Mouse (Mus musculus): ENCODE results near the gene Rita1. TPM values are rescaled to one million over a fixed set of nuclear protein-coding genes. Genes with fewer than 3 reads are reported as not detected.

The Rita1 gene
- 0.81 and 3.6 TPM in 2 replicates for total RNA-seq (2017)

- peak; percentile 74 for ATAC-seq (ENCODE audit: extremely low read depth, insufficient number of reproducible peaks, low FRiP score, poor library complexity, severe bottlenecking)
These were observed at the start of gene Rita1, which contains the start of gene Ddx54 for GRCm38 (mm10) chr5:120612442-120612821. TSS of gene Rita1 (minus strand) at chr5:120612589. TSS of gene Ddx54 (plus strand) at chr5:120612739.

- ATAC-seq (ENCODE audit: extremely low read depth, insufficient number of reproducible peaks, low FRiP score, poor library complexity, severe bottlenecking): no peak
These were observed 48.4 kb upstream of the Rita1 start for GRCm38 (mm10) chr5:120660816-120661215.

GRCm38 (mm10) chr5:120656281-120656751, 43.9 kb upstream of the Rita1 start:
- no peak for ATAC-seq (ENCODE audit: extremely low read depth, insufficient number of reproducible peaks, low FRiP score, poor library complexity, severe bottlenecking)

GRCm38 (mm10) chr5:120653873-120654272, 41.5 kb upstream of the Rita1 start:
- ATAC-seq (ENCODE audit: extremely low read depth, insufficient number of reproducible peaks, low FRiP score, poor library complexity, severe bottlenecking): no peak

- no peak for ATAC-seq (ENCODE audit: extremely low read depth, insufficient number of reproducible peaks, low FRiP score, poor library complexity, severe bottlenecking)
These were observed 40.7 kb upstream of the Rita1 start for GRCm38 (mm10) chr5:120652915-120653701.

GRCm38 (mm10) chr5:120651230-120651629, 38.8 kb upstream of the Rita1 start:
- ATAC-seq (ENCODE audit: extremely low read depth, insufficient number of reproducible peaks, low FRiP score, poor library complexity, severe bottlenecking): no peak

- ATAC-seq (ENCODE audit: extremely low read depth, insufficient number of reproducible peaks, low FRiP score, poor library complexity, severe bottlenecking): no peak
These were observed 37.5 kb upstream of the Rita1 start for GRCm38 (mm10) chr5:120649938-120650337.

GRCm38 (mm10) chr5:120649374-120649933, 37.1 kb upstream of the Rita1 start:
- ATAC-seq (ENCODE audit: extremely low read depth, insufficient number of reproducible peaks, low FRiP score, poor library complexity, severe bottlenecking): 0 out of 2 replicates have a peak, but pooled peaks have one; percentile 11

GRCm38 (mm10) chr5:120648569-120649373, 36.4 kb upstream of the Rita1 start, which contains the start of gene Rasal1:
TSS of gene Rasal1 (plus strand) at chr5:120648812.
- ATAC-seq (ENCODE audit: extremely low read depth, insufficient number of reproducible peaks, low FRiP score, poor library complexity, severe bottlenecking): peak; percentile 65

GRCm38 (mm10) chr5:120647814-120648491, 35.6 kb upstream of the Rita1 start:
- no peak for ATAC-seq (ENCODE audit: extremely low read depth, insufficient number of reproducible peaks, low FRiP score, poor library complexity, severe bottlenecking)

GRCm38 (mm10) chr5:120647361-120647760, 35.0 kb upstream of the Rita1 start:
- ATAC-seq (ENCODE audit: extremely low read depth, insufficient number of reproducible peaks, low FRiP score, poor library complexity, severe bottlenecking): no peak

- ATAC-seq (ENCODE audit: extremely low read depth, insufficient number of reproducible peaks, low FRiP score, poor library complexity, severe bottlenecking): no peak
These were observed 33.5 kb upstream of the Rita1 start for GRCm38 (mm10) chr5:120645851-120646250.

- ATAC-seq (ENCODE audit: extremely low read depth, insufficient number of reproducible peaks, low FRiP score, poor library complexity, severe bottlenecking): no peak
These were observed 31.8 kb upstream of the Rita1 start for GRCm38 (mm10) chr5:120644227-120644626.

GRCm38 (mm10) chr5:120643365-120644085, 31.1 kb upstream of the Rita1 start:
- no peak for ATAC-seq (ENCODE audit: extremely low read depth, insufficient number of reproducible peaks, low FRiP score, poor library complexity, severe bottlenecking)

- no peak for ATAC-seq (ENCODE audit: extremely low read depth, insufficient number of reproducible peaks, low FRiP score, poor library complexity, severe bottlenecking)
These were observed 27.7 kb upstream of the Rita1 start for GRCm38 (mm10) chr5:120640094-120640493.

- no peak for ATAC-seq (ENCODE audit: extremely low read depth, insufficient number of reproducible peaks, low FRiP score, poor library complexity, severe bottlenecking)
These were observed 23.2 kb upstream of the Rita1 start for GRCm38 (mm10) chr5:120635633-120636032.

GRCm38 (mm10) chr5:120634860-120635259, 22.5 kb upstream of the Rita1 start:
- 0 out of 2 replicates have a peak, but pooled peaks have one; percentile 14 for ATAC-seq (ENCODE audit: extremely low read depth, insufficient number of reproducible peaks, low FRiP score, poor library complexity, severe bottlenecking)

- ATAC-seq (ENCODE audit: extremely low read depth, insufficient number of reproducible peaks, low FRiP score, poor library complexity, severe bottlenecking): no peak
These were observed 21.7 kb upstream of the Rita1 start, which contains the start of gene Cfap73 for GRCm38 (mm10) chr5:120634131-120634530. TSS of gene Cfap73 (minus strand) at chr5:120634235.

Measured in neutrophil, adult 5-6 weeks (primary cell).